Mouse (Mus musculus) monocyte, adult 2 months (primary cell): Measurements from ENCODE around the gene Alg11.

Experiments used
- DNase-seq, 2 experiments: peaks; one replicate each; pipeline ENCODE4 v3.0.0; 2022; ENCODE audit warnings: low spot score in 2 of 2, low read depth in 1 of 2

The Alg11 gene

GRCm38 (mm10) chr8:22060446-22060889 is at the start of gene Alg11:
Gene Alg11, plus strand, starts transcription at chr8:22060721.
- peak; percentile 90 to 91 for DNase-seq

- DNase-seq, result no peak
Observed at GRCm38 (mm10) chr8:22013034-22013707, 47.4 kb upstream of the Alg11 start.

DNA sequence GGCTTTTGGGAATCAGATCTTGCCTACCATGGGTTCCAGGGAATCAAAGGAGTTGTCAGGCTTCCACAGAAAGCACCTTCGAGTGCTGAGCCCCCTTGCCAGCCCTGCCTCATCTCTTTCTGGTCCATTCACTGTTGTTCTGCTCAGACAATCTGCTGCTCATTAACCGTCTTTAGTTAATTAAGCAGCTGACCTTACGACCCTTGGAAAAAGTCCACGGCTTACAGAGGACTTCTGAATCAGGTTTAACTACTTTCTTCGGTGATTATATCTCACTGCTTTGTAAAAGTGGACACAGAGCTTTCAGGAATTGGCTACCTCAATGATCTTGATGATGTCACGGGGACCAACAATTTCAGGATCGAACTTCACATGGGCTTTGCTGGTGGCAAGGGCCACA is 42.8 kb upstream of the Alg11 start:
- DNase-seq, result no peak

DNA sequence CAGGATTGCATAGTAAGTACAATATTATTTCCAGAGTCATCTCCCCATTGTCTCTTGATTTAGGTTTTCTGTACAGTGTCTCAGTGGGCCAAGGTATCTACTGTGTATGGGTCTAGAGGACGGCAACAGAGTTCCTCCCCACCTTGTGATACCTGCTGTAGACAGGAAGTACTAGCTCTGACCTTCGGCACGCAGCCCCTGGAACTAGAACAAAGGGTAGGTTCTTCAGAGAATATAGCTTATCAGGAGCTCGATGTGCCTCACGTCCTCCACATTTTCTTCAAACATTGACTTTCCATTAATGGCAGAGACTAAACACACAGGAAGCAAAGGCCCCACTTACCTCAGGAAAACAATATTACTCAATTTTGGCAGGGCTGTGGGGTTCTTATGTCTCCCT is 41.0 kb upstream of the Alg11 start:
- no peak for DNase-seq

GRCm38 (mm10) chr8:22022244-22022643 is 38.3 kb upstream of the Alg11 start:
- no peak for DNase-seq

- no peak for DNase-seq
Observed at GRCm38 (mm10) chr8:22025241-22025640, 35.3 kb upstream of the Alg11 start.

- no peak for DNase-seq
Observed at GRCm38 (mm10) chr8:22028973-22029372, 31.5 kb upstream of the Alg11 start.

DNA sequence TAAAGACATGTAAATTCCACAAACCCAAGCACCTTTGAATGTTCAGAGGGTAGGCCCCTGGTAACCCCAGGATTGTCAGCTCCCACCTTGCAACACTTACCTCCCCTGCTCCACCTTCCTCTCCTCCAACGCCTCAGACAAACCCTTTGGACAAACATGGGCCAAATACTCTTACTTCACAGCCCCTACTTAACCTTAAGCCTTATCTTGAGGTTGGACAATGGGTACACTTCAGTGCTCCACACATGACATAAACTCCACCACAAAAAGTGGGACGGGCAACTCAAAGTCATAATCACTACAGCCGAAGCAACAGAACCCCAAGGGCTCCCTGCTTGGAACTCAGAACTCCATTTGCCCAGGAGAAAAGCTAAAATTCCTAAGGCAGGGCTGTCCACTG is 29.5 kb upstream of the Alg11 start:
- DNase-seq, result no peak

GRCm38 (mm10) chr8:22036137-22036536 is 24.4 kb upstream of the Alg11 start:
- no peak for DNase-seq

GRCm38 (mm10) chr8:22037022-22037421 is 23.5 kb upstream of the Alg11 start:
- no peak for DNase-seq

GRCm38 (mm10) chr8:22039468-22040152 is 20.9 kb upstream of the Alg11 start:
- no peak for DNase-seq

DNA sequence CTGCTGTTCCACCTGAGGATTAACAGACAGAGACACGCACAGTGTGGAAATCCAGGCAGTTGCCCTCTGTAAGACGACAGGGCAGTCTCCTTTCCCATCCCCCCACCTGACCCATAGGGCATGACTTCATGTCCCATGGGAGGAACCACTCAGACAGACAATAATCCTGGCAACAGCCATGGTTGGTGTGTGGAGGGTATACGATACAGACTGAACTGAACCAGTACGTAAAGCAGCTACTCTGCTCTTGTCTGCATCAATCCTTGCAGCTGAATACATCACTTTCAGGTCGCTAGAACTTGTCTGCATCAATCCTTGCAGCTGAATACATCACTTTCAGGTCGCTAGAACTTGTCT is 20.4 kb upstream of the Alg11 start:
- no peak for DNase-seq

DNA sequence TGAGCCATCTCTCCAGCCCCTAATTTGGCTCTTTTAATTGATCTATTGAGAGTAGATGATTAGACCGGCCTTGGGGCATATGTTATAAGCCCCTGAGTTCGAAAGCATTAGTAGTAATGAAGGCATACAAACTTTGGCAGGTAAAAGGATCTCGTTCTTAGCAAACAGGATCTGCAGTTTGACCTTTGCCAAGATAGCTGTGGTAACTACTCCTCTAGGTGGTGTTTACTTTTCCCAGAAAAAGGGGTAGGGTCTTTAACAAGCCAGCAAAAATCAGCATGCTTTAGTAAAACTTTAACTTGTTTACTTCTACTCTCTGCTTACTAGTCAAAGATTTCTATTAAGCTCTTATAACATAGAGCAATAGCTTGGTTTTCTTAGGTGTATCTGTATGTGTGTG is 18.0 kb upstream of the Alg11 start:
- DNase-seq, result no peak

- DNase-seq, result no peak
Observed at GRCm38 (mm10) chr8:22043706-22044105, 16.8 kb upstream of the Alg11 start.

DNA sequence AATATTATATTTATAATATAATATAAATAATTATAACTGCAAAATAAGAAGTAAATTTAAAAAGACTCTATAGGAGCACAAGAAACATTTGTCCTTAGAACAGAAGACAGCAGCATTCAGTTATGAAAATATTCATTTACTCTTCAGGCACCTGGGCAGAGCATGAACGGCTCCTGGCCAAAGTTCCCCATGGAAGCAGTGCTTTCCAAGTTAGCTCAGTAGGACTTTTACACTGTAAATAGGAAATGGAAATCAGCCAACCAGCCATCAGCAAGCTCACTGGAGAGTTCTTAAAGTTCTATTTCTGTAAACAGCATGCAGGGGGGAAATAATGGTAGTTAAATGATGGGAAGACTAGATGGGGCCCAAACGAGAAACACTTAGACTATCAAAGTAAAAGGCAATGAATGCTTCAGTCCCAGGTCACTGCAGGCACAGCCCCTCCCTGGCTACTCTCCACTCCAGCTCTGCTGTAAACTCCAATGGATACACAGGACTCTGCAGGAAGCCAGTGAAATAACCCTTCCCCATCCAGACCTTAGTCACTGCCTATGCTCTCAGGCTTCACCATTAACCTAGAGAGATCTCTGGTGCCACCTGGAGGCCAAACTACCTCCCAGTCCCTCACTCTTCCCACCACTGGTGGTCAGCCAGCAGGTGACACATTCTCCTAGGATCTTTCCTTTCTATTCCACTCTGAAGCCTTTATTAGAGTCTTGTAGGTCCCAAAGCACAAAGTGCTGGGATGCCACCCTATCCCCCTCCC is 12.6 kb upstream of the Alg11 start:
- DNase-seq, result no peak

DNA sequence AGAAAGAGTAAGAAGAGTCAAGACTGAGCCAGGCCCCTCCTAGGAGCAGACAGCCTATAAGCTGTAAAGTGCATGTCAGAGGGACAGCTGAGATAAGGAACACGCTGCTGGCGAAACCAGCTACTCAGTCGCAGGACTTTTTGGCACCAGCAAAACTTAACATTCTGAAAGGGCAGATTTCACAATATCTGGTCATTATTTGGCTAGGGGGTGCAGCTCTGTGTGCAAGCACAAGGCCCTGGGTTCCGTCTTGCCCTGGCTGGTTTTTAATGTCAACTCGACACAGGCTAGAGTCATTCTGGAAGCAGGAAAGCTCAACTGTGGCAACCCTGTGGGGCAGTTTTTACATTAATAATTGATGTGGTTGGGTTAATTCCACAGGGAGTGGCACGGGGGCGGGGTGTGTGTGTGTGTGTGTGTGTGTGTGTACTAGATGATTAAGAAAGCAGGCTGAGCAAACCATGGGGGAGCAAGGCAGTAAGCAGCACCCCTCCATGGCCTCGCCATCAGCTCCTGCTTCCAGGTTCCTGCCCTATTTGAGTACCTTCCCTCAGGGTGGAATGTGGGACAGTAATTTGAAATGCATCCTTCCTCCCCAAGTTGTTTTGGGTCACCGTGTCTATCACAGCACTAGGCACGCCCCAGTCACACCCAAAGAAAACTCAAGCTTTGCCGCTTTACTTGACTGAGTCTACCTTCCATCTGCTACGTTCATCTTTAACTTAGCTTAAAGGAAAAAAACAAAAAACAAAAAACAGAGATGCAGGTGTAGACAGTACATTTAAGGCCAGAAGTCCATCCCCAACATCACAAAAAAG is 5.6 kb upstream of the Alg11 start:
- no peak for DNase-seq

DNA sequence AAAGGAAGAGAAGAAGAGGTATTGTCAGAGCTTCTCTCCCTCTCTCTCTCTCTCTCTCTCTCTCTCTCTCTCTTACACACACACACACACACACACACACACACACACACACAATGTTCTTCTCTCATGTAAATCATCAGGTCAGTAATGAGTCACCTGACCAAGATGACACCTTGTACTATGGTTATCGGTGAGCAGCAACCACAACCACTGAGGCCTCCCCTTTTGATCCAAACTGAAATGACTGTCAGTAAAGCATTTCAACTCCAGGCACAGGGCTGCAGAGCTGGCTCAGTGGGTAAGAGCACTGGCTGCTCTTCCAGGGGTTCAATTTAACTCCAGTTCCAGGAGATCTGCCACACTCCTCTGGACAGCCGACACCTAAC is 5.0 kb upstream of the Alg11 start:
- DNase-seq, result no peak

DNA sequence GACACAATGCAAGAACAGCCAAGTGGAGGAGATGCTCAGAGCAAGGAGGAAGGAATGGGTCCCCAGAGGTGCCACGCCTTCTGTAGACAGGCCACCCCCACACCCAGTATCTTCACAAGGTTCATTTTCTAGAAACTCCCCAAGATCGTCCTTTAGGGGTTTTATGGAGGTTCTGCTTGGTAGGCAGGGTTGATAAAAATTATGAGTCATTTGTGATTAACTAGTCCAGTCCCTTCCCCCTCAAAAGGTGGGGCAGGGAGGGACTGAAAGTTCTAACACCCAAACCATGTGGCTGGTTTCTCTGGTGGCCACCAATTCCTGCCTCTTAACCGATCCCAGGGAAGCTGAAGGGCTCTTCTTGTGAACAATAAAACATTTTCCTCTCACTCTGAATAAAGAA is 3.7 kb upstream of the Alg11 start:
- DNase-seq, result no peak

DNA sequence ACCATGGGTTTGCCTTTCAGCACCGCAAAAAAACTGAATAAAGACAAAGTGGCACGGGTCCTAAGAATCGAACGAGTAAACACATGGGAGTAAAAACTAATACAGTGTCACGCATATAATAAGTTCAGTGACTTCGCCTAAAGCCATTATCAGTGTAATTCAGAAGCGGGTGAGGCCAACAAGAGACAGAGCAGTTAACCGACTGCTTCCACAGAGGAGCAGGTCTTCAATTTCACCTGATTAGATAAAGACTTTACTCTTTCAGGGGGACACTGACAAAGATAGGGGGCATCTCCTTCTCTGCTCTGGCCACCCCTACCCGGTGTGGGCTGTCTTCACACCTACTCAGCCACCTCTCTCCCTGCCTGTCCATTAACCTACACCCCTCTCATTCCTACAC is 2.2 kb upstream of the Alg11 start:
- no peak for DNase-seq

DNA sequence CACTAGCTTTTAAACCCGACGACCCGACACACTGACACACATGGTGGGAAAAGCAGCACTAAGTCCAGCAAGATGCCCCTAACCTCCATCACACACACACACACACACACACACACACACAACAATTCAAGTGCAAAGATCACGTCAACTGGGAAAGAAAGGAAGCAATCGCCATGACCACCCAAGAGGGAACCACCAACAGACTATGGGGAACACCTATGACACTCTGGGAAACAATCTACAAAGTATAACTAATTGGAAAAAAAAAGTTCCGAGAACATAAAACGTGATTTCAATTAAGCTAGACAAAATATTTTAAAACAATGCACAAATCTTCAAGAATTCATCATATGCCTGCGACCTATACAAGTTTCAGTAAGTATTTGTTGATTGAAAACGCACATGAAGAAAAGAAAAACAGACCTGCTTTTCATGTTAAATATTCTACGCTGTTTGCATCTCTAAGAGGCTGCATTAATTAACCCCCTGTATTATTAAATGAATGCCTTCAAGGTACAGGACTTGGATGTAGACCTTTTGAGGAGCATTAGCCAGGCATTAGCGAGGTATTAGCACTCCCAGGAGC is 1.3 kb upstream of the Alg11 start:
- DNase-seq, result no peak

DNA sequence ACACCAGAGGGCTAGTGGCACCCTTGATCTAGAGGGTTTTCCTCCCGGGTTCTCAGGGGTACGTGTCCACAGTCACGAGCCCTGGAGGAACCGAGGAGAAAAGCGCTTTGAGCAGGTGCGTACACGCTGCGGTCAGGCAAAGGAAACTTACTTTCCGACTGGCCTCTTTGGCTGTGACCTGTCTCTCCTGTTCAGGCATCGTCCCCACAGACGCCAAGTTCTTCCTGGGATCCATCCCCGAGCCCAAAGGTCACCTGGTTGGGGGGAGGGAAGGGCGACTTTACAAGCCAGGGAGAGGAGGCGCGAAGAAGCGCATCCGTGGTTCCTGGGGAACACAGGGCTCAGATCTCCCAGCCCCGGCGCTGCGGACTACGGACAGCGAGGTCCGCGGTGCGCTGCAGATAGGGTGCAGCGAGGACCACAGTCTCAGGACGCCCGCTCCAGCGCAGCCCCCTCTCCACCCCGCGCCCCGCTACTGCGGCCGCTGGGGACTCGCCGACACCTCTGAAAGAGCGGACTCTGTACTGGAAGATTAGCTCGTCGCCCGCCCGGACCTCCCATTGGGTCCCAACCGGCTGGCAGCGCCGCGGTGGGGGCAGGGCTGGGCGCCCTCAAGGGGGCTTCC is 588 bp upstream of the Alg11 start, which contains the start of gene Atp7b:
Gene Atp7b (minus strand): TSS at position 485 of the 625 bp plus-strand sequence.
- peak in 1 of 2 experiments; percentile 23 for DNase-seq
